Mouse (Mus musculus) hindbrain, embryonic 10.5 days (tissue): Measurements from ENCODE around the gene Gm11111. TPM values are rescaled to one million over a fixed set of nuclear protein-coding genes. Genes with fewer than 3 reads are reported as not detected.

ENCODE experiments used
- polyA plus RNA-seq: library from polyadenylated mRNA; unstranded; fragments of >200 nt; fragmentation: Nextera tagmentation; extraction: Ambion mirVana; gene quantifications from 2 replicates; pipeline ENCODE4 v1.2.1, GENCODE M21; 2016

Gene Gm11111
- polyA plus RNA-seq, 1 experiment from 2014 or later = not detected

Other genes starting within 250 kb of the Gm11111 start
- gene Cfap299, start 223.4 kb upstream of the Gm11111 start, polyA plus RNA-seq = 0.51 and 2.2 TPM in 2 replicates